Mouse (Mus musculus) left cerebral cortex, adult 9 months (tissue): Measurements from ENCODE around the gene Gak.

ENCODE experiments used
- DNase-seq, 2 experiments: peaks; one replicate each; pipeline ENCODE4 v3.0.0; 2022; ENCODE audit warnings: low spot score in 2 of 2

Gene Gak

GRCm38 (mm10) chr5:108602537-108602936 lies 27.0 kb downstream of the Gak start:
- peak in 1 of 2 experiments; percentile 35 for DNase-seq

- no peak for DNase-seq
Observed at GRCm38 (mm10) chr5:108599923-108600322, 29.6 kb downstream of the Gak start.

GRCm38 (mm10) chr5:108581361-108581891 lies 48.1 kb downstream of the Gak start:
- peak; percentile 57 to 74 for DNase-seq

- no peak for DNase-seq
Observed at GRCm38 (mm10) chr5:108573054-108573453, 56.5 kb downstream of the Gak start.

- no peak for DNase-seq
Observed at GRCm38 (mm10) chr5:108570991-108571390, 58.6 kb downstream of the Gak start.

- DNase-seq: no peak
Observed at GRCm38 (mm10) chr5:108567104-108567503, 62.5 kb downstream of the Gak start.

- DNase-seq: no peak
Observed at GRCm38 (mm10) chr5:108566523-108566922, 63.0 kb downstream of the Gak start.

DNA sequence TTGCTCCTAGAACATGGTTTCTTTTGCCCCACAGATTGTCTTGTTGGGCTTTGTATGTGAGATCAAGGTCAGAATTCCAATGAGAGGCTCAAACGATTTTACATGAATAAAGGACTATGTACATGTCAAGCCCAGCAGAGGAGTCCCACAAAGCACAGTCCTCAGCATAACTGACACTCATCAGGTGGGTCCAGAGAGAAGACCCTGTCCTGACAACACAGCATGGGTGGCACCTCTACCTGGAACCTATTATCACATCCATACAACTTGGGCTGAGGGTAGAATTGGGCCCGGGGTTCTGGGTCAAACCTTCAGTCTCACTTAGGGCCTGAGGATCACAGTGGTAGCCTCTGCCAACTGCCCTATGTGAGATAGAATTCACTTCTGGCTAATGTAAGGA lies 64.2 kb downstream of the Gak start:
- no peak for DNase-seq

- DNase-seq: no peak
Observed at GRCm38 (mm10) chr5:108564346-108564745, 65.2 kb downstream of the Gak start.

DNA sequence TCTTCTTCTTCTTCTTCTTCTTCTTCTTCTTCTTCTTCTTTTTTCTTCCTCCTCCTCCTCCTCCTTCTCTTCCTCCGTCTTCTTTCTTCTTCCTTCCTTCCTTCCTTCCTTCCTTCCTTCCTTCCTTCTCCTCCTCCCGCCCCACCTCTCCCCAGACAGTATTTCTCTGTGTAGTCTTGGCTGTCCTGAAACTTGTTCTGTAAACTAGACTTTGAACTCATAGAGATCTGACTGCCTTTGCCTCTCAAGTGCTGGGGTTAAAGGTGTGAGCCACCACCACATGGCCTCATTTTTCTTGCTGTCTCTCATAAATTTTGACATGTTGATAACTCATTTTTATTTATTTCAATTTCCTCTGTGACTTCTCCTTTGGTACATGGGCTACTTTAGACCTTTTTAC lies 67.1 kb downstream of the Gak start:
- DNase-seq: no peak

- no peak for DNase-seq
Observed at GRCm38 (mm10) chr5:108556986-108557385, 72.6 kb downstream of the Gak start.

DNA sequence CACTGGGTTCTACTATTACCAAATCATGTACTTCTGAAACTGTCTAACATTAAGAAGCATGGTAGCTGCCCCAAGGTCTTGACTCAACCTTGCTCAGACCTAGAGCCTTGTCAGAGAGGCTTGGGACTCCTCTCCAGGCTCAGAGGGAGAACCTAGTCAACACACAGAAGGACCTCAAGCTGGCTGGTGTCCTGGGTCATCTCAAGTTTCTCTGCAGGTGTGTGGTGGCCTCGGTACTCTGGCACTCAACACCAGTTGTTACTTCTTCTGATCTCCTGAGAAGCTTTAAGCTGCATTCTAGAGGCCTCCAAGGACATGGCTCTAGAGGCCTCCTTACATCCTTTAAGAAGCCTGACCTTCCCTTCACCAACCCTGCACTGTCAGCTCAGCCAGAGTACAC lies 75.5 kb downstream of the Gak start:
- no peak for DNase-seq

DNA sequence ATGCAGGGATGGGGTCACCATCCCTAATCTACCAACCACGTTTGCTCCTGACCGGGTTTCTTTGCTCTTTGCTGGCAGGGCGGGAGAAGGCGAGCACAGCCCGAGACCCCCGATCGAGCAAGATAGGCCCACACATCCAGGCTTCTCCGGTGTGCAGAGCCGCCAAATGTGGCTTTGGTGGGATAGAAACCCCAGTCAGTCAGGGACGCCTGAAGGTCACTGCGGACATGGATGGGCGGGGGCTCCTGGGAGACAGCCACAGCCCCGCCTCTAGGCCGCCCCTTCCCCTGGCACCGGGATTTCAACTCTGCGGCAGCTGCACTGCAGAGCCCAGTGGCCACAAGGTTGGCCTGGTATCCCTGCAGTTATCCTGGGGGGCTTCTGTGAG lies 79.4 kb downstream of the Gak start:
- DNase-seq: peak in 1 of 2 experiments; percentile 28

DNA sequence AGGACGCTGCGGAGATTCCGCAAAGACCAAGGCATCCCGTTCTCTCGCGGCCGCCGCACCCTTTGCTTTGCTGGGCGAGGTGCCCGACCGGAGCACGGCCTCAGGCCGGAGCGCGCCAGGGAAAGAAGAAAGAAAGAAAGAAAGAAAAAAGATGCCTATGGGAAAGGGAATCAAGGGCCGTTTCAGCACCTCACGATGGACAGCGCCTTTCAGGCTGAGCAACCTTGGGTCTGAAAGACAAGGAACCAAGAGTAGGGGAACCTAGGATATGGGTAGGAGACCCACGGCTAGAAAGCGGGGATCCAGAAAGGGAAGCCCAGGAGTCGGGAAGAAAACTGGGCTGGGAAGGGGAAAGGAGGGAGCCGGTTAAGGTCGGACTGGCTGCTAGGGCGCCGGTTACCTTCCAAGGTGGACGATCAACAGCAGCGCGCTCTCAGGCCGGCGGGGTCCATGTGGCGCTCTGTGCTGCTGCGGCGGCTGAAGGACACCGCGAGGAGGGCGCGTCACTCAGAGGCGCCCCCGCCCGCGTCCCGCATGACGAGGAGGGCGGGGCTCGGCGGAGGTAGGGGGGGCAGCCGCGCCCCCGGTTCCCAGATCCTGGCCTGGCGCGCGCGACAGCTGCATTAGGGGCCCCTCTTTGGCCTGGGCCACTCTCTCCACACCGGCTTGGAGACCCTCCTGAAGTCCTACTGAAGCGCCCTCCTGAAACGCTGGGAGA lies 79.9 kb downstream of the Gak start, which contains the start of gene Cplx1:
Gene Cplx1 (minus strand): TSS at position 536 of the 718 bp plus-strand sequence.
- peak in 1 of 2 experiments; percentile 62 for DNase-seq

GRCm38 (mm10) chr5:108549137-108549488 lies 80.4 kb downstream of the Gak start:
- DNase-seq: no peak

- no peak for DNase-seq
Observed at GRCm38 (mm10) chr5:108547636-108548035, 81.9 kb downstream of the Gak start.

GRCm38 (mm10) chr5:108543516-108544291 lies 85.9 kb downstream of the Gak start:
- no peak for DNase-seq

DNA sequence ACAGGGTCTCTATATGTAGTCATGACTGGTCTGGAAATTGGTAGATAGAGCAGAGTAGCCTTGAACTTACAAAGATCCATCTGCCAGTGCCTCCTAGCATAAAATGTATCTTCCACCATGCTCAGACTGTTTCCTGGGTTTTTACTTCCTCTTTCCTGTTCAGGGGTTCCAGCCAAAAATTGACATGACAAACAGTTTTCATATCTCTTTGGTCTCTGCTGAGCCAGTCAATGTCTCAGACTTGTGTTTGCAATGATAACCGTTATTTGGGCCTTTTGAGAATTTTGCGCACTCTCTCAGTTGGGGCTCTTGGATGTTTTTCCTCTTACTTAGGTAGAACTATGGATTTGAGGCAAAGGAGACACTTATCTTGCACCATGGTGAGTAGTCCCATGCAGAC lies 95.4 kb downstream of the Gak start:
- DNase-seq: no peak

GRCm38 (mm10) chr5:108522597-108522996 lies 107.0 kb downstream of the Gak start:
- peak in 1 of 2 experiments; percentile 49 for DNase-seq

- DNase-seq: peak in 1 of 2 experiments; percentile 38
Observed at GRCm38 (mm10) chr5:108521896-108522295, 107.7 kb downstream of the Gak start.

DNA sequence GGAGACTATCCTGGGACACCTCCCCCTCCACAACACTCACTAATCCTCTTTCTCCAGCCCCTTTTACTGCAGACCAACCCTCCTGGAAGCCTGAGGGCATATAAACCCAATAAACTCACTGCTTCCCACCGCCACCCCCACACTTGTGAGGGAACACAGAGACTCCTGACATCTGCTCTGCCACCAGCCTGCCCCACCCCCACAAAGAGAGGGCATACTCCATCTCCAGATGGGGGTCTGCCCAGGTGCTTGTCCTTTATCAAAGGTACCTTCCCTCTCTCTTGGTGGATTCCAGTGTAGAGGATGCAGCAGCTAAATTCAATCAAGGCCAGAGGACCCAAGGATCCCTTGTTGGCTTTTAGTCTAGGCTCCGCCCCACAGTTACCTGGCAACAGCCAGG lies 108.5 kb downstream of the Gak start:
- DNase-seq: no peak

DNA sequence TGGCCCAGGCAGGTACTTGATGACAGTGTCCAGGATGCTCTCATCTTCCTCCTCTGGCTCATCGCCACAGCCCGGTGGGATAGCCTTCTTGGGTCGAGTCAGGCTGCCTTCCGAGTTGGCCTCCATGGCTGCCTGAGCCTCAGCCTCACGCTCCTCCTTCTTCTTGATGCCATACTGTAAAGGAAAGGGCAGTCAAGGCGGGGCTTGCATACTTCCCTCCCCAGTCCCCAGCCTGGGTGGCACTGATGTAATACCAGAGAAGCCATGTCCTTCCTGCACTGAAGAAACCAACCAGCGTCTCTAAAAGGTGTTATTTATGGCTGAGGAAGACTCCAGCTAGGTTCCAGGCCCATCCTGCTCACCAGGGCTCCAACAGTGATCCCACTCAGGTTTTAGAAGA lies 109.4 kb downstream of the Gak start:
- no peak for DNase-seq
